In genomic region chr3:101740906-101741305, GRCm38 (mm10) we compare ENCODE assay signal across 13 mouse cellular contexts.
"Had no signal": no experiment of that assay in that cellular context is flagged by ENCODE, and none has a peak within 500 bp of the region (broad histone marks: within the 10 kb centered on the region; RNA-seq: fewer than 3 reads in every experiment).

No protein-coding gene starts in this region.

- DNase-seq: gastrocnemius, postnatal 14 days; gastrocnemius, postnatal 36 days; heart, adult 18-20 months; heart, postnatal 14 days; heart, postnatal 36 days; kidney, adult 11 months; kidney, adult 2 months; kidney, adult 9 months; kidney, postnatal 14 days; kidney, postnatal 36 days; layer of hippocampus, adult 9-11 months; layer of hippocampus, postnatal 36 days; left cerebral cortex, postnatal 4 days had no signal
